Mouse (Mus musculus): ENCODE results near the gene Fam118b. TPM values are rescaled to one million over a fixed set of nuclear protein-coding genes. Genes with fewer than 3 reads are reported as not detected.

Gene Fam118b
- 8.3 and 14.8 TPM in 2 replicates for polyA plus RNA-seq (2012; rRNA removed; ENCODE audit: low replicate concordance)

GRCm38 (mm10) chr9:35267146-35267975, at the start of gene Fam118b, which contains the start of gene Rpusd4:
Gene Fam118b (minus strand): TSS chr9:35267805.
Gene Rpusd4 (plus strand): TSS chr9:35267865.

GRCm38 (mm10) chr9:35210542-35211474, 56.8 kb downstream of the Fam118b start, which contains the start of gene Foxred1:
Gene Foxred1 (minus strand): TSS chr9:35211055.

GRCm38 (mm10) chr9:35199772-35200471, 67.7 kb downstream of the Fam118b start, which contains the start of the genes Srpr and Tirap:
Gene Srpr (plus strand): TSS chr9:35200175.
Gene Tirap (minus strand): TSS chr9:35200291.

GRCm38 (mm10) chr9:35175251-35176123, 92.1 kb downstream of the Fam118b start, which contains the start of gene Dcps:
Gene Dcps (minus strand): TSS chr9:35176061.

Other genes starting within 250 kb of the Fam118b start
- gene St3gal4, start 148.5 kb downstream of the Fam118b start, polyA plus RNA-seq (2012; rRNA removed; ENCODE audit: low replicate concordance) = 54.5 and 102 TPM in 2 replicates
- gene Dcps, start 91.7 kb downstream of the Fam118b start, polyA plus RNA-seq (2012; rRNA removed; ENCODE audit: low replicate concordance) = 14.7 and 16.7 TPM in 2 replicates
- gene Srpr, start 67.6 kb downstream of the Fam118b start, polyA plus RNA-seq (2012; rRNA removed; ENCODE audit: low replicate concordance) = 19.8 and 29.3 TPM in 2 replicates
- gene Tirap, start 67.5 kb downstream of the Fam118b start, polyA plus RNA-seq (2012; rRNA removed; ENCODE audit: low replicate concordance) = 5.6 and 12.7 TPM in 2 replicates
- gene Foxred1, start 56.8 kb downstream of the Fam118b start, polyA plus RNA-seq (2012; rRNA removed; ENCODE audit: low replicate concordance) = 9.6 and 10.1 TPM in 2 replicates
- gene Rpusd4, start 60 bp upstream of the Fam118b start, polyA plus RNA-seq (2012; rRNA removed; ENCODE audit: low replicate concordance) = 5.8 and 6.5 TPM in 2 replicates
- 1.2 TPM in 2 replicates for gene Cdon, start 153.3 kb upstream of the Fam118b start, polyA plus RNA-seq (2012; rRNA removed; ENCODE audit: low replicate concordance)